Mouse (Mus musculus) gastrocnemius, postnatal 36 days (tissue): ENCODE measurements at regions not wholly inside any gene's neighbourhood (a gene's known extent, or its start where the extent isn't known, plus 50 kb on each side); places are given as distances from the start of the nearest gene placed in this dataset.
A peak's percentile ranks its signal among the peaks of the same experiment; 100 is the strongest.
"Not testable (repeated sequence)": the region's sequence is repeated elsewhere in the genome, so short reads cannot be mapped to it uniquely, and the experiment has no call there.

Experiments used
- DNase-seq, 2 experiments: peaks; one replicate each; pipeline ENCODE4 v3.0.0; 2022
- intact Hi-C: fragments of 180-260 bp; cut with DNase I; formaldehyde crosslinking; loops from one replicate; pipeline ENCODE4 v1.15.1; 2025

GRCm38 (mm10) chr13:80992342-80992741 lies 109.2 kb downstream of the Arrdc3 start:
- intact Hi-C loops = no loop called here
- DNase-seq = no peak

GRCm38 (mm10) chr13:81008864-81009766 lies 125.9 kb downstream of the Arrdc3 start:
- intact Hi-C loops = no loop called here
- DNase-seq = no peak

GRCm38 (mm10) chr13:81013953-81014352 lies 130.8 kb downstream of the Arrdc3 start:
- DNase-seq = no peak
- intact Hi-C loops = no loop called here

GRCm38 (mm10) chr13:81020106-81020747 lies 137.0 kb downstream of the Arrdc3 start:
- intact Hi-C loops = loop anchor here (5.0 kb wide), 1 partner anchor 132 kb away; no protein-coding TSS in a partner anchor
- DNase-seq = no peak

- DNase-seq = no peak
- intact Hi-C loops = loop anchor here (5.0 kb wide), 1 partner anchor 131 kb away; no protein-coding TSS in a partner anchor
Measured at GRCm38 (mm10) chr13:81020811-81021210, 137.6 kb downstream of the Arrdc3 start.

- no peak for DNase-seq
- intact Hi-C loops = loop anchor here (2.0 to 5.0 kb wide), 2 partner anchors 130 to 142 kb away; no protein-coding TSS in a partner anchor
Measured at GRCm38 (mm10) chr13:81022410-81022809, 139.2 kb downstream of the Arrdc3 start.

- intact Hi-C loops, DNase-seq: not testable (repeated sequence)
Measured at GRCm38 (mm10) chr13:81025241-81025760, 142.1 kb downstream of the Arrdc3 start.

GRCm38 (mm10) chr13:81037316-81037715 lies 154.1 kb downstream of the Arrdc3 start:
- DNase-seq = no peak
- intact Hi-C loops = no loop called here

GRCm38 (mm10) chr13:81038736-81039135 lies 155.6 kb downstream of the Arrdc3 start:
- intact Hi-C loops = no loop called here

GRCm38 (mm10) chr13:81040494-81040893 lies 157.3 kb downstream of the Arrdc3 start:
- DNase-seq = no peak
- intact Hi-C loops = no loop called here

More at GRCm38 (mm10) chr13:81038736-81039135, 155.6 kb downstream of the Arrdc3 start:
- DNase-seq = peak in 1 of 2 experiments; percentile 26

- intact Hi-C loops = no loop called here
- no peak for DNase-seq
Measured at GRCm38 (mm10) chr13:81041646-81042045, 158.5 kb downstream of the Arrdc3 start.
